Mouse (Mus musculus): ENCODE measurements around the gene Smcr8.

Gene Smcr8

GRCm38 (mm10) chr11:60776829-60777740, at the start of gene Smcr8, which contains the start of gene Top3a:
Gene Smcr8 (plus strand): TSS chr11:60777524.
Gene Top3a (minus strand): TSS chr11:60777365.
- DNase-seq = peak; percentile 89

GRCm38 (mm10) chr11:60728260-60728761, 49.0 kb upstream of the Smcr8 start, which contains the start of gene Mief2:
Gene Mief2 (plus strand): TSS chr11:60728398.
- DNase-seq = peak; percentile 97

GRCm38 (mm10) chr11:60729217-60729641, 48.1 kb upstream of the Smcr8 start:
- no peak for DNase-seq

GRCm38 (mm10) chr11:60730169-60730568, 47.2 kb upstream of the Smcr8 start:
- no peak for DNase-seq

GRCm38 (mm10) chr11:60731251-60731650, 46.1 kb upstream of the Smcr8 start:
- no peak for DNase-seq

- no peak for DNase-seq
Measured at GRCm38 (mm10) chr11:60734206-60734605, 43.1 kb upstream of the Smcr8 start.

GRCm38 (mm10) chr11:60735191-60735590, 42.1 kb upstream of the Smcr8 start:
- no peak for DNase-seq

- DNase-seq = no peak
Measured at GRCm38 (mm10) chr11:60736491-60736890, 40.8 kb upstream of the Smcr8 start.

GRCm38 (mm10) chr11:60737450-60737849, 39.9 kb upstream of the Smcr8 start:
- DNase-seq = no peak

- no peak for DNase-seq
Measured at GRCm38 (mm10) chr11:60740321-60740720, 37.0 kb upstream of the Smcr8 start.

GRCm38 (mm10) chr11:60755570-60755969, 21.8 kb upstream of the Smcr8 start:
- no peak for DNase-seq

- no peak for DNase-seq
Measured at GRCm38 (mm10) chr11:60761681-60762080, 15.6 kb upstream of the Smcr8 start.

- DNase-seq = no peak
Measured at GRCm38 (mm10) chr11:60766969-60767368, 10.4 kb upstream of the Smcr8 start.

GRCm38 (mm10) chr11:60769322-60769721, 8.0 kb upstream of the Smcr8 start:
- DNase-seq = no peak

- DNase-seq = no peak
Measured at GRCm38 (mm10) chr11:60770776-60771175, 6.5 kb upstream of the Smcr8 start.

GRCm38 (mm10) chr11:60772161-60772560, 5.2 kb upstream of the Smcr8 start:
- no peak for DNase-seq

- no peak for DNase-seq
Measured at GRCm38 (mm10) chr11:60774158-60774689, 3.1 kb upstream of the Smcr8 start.

- DNase-seq = no peak
Measured at GRCm38 (mm10) chr11:60774841-60775240, 2.5 kb upstream of the Smcr8 start.

GRCm38 (mm10) chr11:60775578-60775977, 1.7 kb upstream of the Smcr8 start:
- no peak for DNase-seq

GRCm38 (mm10) chr11:60776107-60776828, 1.1 kb upstream of the Smcr8 start:
- no peak for DNase-seq

- DNase-seq = no peak
Measured at GRCm38 (mm10) chr11:60777801-60778370, 562 bp downstream of the Smcr8 start.

- no peak for DNase-seq
Measured at GRCm38 (mm10) chr11:60779673-60780189, 2.4 kb downstream of the Smcr8 start.

Data from right cerebral cortex, adult 18-20 months (tissue).